Mouse (Mus musculus): ENCODE data around the gene Cd3e.

DNA sequence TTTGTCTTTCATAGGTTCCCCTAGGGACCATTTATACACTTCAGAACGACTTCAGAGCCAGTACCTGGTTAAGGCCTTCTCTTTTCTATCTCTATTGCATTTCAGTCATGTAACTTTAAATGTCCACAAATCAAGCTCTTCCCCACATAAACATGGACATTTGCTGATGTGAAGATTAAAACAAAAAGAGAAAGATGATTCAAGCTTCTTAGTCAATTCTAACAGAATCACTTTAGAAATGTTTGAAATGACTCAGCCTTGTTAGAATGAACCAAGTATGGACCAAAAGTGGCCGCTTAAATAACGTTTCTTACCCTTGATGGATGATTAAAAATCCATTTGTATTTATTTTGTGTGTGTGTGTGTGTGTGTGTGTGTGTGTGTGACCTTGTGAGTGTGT lies 14.2 kb upstream of the Cd3e start:
- TF ChIP-seq CTCF (IDR thresholded peaks at IDR 0.05) (no peak), POLR2A (IDR thresholded peaks at IDR 0.05; ENCODE audit: insufficient read depth, low read depth, low read length) (no peak), EP300 (IDR thresholded peaks at IDR 0.05; ENCODE audit: insufficient read depth, low read depth, low read length) (no peak)
